Mouse (Mus musculus): Measurements from ENCODE around the gene Pop5. TPM values are rescaled to one million over a fixed set of nuclear protein-coding genes. Genes with fewer than 3 reads are reported as not detected.

Gene Pop5
- total and polyA plus RNA-seq, 3 experiments = 32.2 to 38.1 (median 36.2) TPM

DNA sequence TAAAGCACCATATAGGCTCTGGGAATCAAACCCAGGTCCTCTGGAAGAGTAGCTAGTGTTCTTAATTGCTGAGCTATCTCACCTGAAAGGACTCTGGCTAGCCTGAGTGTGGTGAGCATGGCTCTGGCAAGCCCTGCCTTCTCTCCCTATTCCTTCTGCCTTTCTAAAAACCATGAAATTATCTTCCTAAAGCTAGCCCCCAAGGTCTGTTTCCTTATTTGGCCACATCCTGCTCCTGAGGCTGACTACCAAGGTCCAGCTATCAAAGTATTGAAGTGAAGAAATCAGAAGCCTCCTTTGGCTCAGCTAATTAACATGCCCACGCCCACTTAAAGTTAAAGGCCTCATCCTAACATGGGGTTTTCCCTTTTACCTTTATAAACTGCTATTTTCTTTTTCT, 39.1 kb downstream of the Pop5 start:
- Histone ChIP-seq H3K4me1 (ENCODE audit: control insufficient read depth, insufficient read depth, low read length) (peaks cover 8% of the 10 kb centered on the region), H3K36me3 (ENCODE audit: control insufficient read depth, insufficient read depth, low read length) (peaks cover 17% of the 10 kb centered on the region), H3K9ac (ENCODE audit: low read depth, low read length) (no peak overlapping the region), H3K27ac (no peak overlapping the region), H3K4me3 (no peak overlapping the region), H3K27me3 (ENCODE audit: control insufficient read depth, insufficient read depth, low read length) (no peaks in the 10 kb centered on the region), H3K79me2 (replicated peaks; ENCODE audit: control insufficient read depth, insufficient read depth, low read length) (peaks cover 10% of the 10 kb centered on the region)
- TF ChIP-seq CTCF (IDR thresholded peaks at IDR 0.05) (no peak), EP300 (IDR thresholded peaks at IDR 0.05; ENCODE audit: insufficient read depth, low read depth, low read length) (no peak), POLR2A (IDR thresholded peaks at IDR 0.05; ENCODE audit: insufficient read depth, low read depth, low read length) (no peak)
- DNase-seq = no peak
- intact Hi-C loops (cut with DNase I) = loop anchor here (10.0 kb wide), 1 partner anchor 210 kb away; the partner anchor contains the start of gene Sirt4
- 80% methylated on average over 1 of the region's 1 CpGs for WGBS

DNA sequence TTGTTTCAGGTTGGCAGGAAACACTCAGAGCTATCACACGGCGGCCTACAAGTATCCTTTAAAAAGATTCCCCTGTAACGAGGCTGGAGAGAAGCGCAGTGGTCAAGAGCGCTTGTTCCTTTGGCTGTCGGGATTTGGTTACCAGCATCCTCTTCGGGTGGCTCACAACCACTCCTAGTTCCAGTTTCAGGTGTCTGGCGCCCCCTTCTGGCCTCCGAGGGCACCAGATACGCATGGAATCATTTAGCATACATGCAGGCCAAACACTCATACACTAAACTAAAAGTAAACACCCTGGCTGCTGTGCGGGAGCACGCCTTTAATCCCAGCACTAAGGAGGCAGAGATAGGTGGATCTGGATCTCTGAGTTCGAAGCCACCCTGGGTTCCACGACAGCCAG, 40.4 kb downstream of the Pop5 start:
- Histone ChIP-seq H3K27ac (no peak overlapping the region), H3K27me3 (ENCODE audit: control insufficient read depth, insufficient read depth, low read length) (no peaks in the 10 kb centered on the region), H3K79me2 (replicated peaks; ENCODE audit: control insufficient read depth, insufficient read depth, low read length) (peaks cover 10% of the 10 kb centered on the region), H3K36me3 (ENCODE audit: control insufficient read depth, insufficient read depth, low read length) (peaks cover 5% of the 10 kb centered on the region), H3K4me3 (no peak overlapping the region), H3K4me1 (ENCODE audit: control insufficient read depth, insufficient read depth, low read length) (peaks cover 4% of the 10 kb centered on the region), H3K9ac (ENCODE audit: low read depth, low read length) (no peak overlapping the region)
- no peak for TF ChIP-seq POLR2A (IDR thresholded peaks at IDR 0.05; ENCODE audit: insufficient read depth, low read depth, low read length)
- peak; percentile 59 for TF ChIP-seq CTCF (IDR thresholded peaks at IDR 0.05)
- intact Hi-C loops (cut with DNase I) = loop anchor here (10.0 kb wide), 1 partner anchor 209 kb away; the partner anchor contains the start of gene Sirt4
- WGBS = 49% methylated on average over 14 of the region's 14 CpGs
- DNase-seq = no peak

DNA sequence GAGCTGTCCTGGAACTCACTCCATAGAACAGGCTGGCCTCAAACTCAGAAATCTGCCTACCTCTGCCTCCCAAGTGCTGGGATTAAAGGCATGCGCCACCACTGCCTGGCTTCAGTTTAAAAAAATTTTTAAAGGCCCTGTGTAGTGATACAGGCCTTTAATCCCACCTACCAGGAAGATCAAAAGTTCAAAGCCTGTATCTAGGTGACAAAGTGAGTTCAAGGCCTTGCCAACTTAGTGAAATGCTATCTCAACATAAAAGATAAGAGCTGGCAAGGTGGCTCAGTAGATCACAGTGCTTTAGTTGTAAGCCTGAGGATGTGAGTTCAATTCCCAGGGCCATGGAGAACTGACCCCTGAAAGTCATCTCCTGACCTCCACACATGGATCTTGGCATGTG, 42.4 kb downstream of the Pop5 start:
- Histone ChIP-seq H3K27me3 (ENCODE audit: control insufficient read depth, insufficient read depth, low read length) (no peaks in the 10 kb centered on the region), H3K4me3 (no peak overlapping the region), H3K27ac (no peak overlapping the region), H3K9ac (ENCODE audit: low read depth, low read length) (no peak overlapping the region), H3K36me3 (ENCODE audit: control insufficient read depth, insufficient read depth, low read length) (peaks cover 3% of the 10 kb centered on the region; the same call in 1 of the 2 replicates), H3K79me2 (replicated peaks; ENCODE audit: control insufficient read depth, insufficient read depth, low read length) (peaks cover 2% of the 10 kb centered on the region; the same call in 1 of the 2 replicates), H3K4me1 (ENCODE audit: control insufficient read depth, insufficient read depth, low read length) (peaks cover 6% of the 10 kb centered on the region)
- TF ChIP-seq EP300 (IDR thresholded peaks at IDR 0.05; ENCODE audit: insufficient read depth, low read depth, low read length) = no peak
- no peak for TF ChIP-seq CTCF (IDR thresholded peaks at IDR 0.05)
- no peak for TF ChIP-seq POLR2A (IDR thresholded peaks at IDR 0.05; ENCODE audit: insufficient read depth, low read depth, low read length)
- WGBS = 64% methylated on average over 1 of the region's 1 CpGs
- intact Hi-C loops (cut with DNase I) = loop anchor here (10.0 kb wide), 1 partner anchor 207 kb away; the partner anchor contains the start of gene Sirt4
- no peak for DNase-seq

DNA sequence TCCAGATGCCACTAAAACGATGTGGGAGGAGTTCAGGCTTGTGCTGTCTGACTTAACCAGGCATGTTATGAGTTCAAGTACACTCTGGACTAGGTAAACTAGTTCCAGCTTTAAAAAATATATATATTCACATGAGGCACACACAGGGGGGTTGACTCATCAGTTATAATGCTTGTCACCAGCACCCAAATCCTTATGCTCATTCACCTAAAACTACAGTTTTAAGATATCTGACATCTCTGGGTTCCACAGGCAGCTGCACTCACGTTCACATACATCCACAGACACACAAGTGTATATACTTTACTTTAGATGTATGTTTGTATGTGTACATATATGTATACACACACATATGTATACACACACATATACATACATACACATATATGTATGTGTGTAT, 43.1 kb downstream of the Pop5 start:
- intact Hi-C loops (cut with DNase I) = loop anchor here (10.0 kb wide), 1 partner anchor 206 kb away; the partner anchor contains the start of gene Sirt4
- H3K27me3 ChIP-seq (ENCODE audit: control insufficient read depth, insufficient read depth, low read length) = no peaks in the 10 kb centered on the region
- WGBS = 53% methylated on average over 2 of the region's 2 CpGs
- no peak overlapping the region for H3K9ac ChIP-seq (ENCODE audit: low read depth, low read length)
- TF ChIP-seq EP300 (IDR thresholded peaks at IDR 0.05; ENCODE audit: insufficient read depth, low read depth, low read length) = no peak
- TF ChIP-seq CTCF (IDR thresholded peaks at IDR 0.05) = no peak
- TF ChIP-seq POLR2A (IDR thresholded peaks at IDR 0.05; ENCODE audit: insufficient read depth, low read depth, low read length) = no peak
- no peak for DNase-seq
- no peaks in the 10 kb centered on the region for H3K36me3 ChIP-seq (ENCODE audit: control insufficient read depth, insufficient read depth, low read length)
- no peak overlapping the region for H3K27ac ChIP-seq
- H3K4me1 ChIP-seq (ENCODE audit: control insufficient read depth, insufficient read depth, low read length) = peaks cover 4% of the 10 kb centered on the region; the same call in 1 of the 2 replicates
- no peak overlapping the region for H3K4me3 ChIP-seq
- H3K79me2 ChIP-seq (replicated peaks; ENCODE audit: control insufficient read depth, insufficient read depth, low read length) = peaks cover 2% of the 10 kb centered on the region; the same call in 1 of the 2 replicates

DNA sequence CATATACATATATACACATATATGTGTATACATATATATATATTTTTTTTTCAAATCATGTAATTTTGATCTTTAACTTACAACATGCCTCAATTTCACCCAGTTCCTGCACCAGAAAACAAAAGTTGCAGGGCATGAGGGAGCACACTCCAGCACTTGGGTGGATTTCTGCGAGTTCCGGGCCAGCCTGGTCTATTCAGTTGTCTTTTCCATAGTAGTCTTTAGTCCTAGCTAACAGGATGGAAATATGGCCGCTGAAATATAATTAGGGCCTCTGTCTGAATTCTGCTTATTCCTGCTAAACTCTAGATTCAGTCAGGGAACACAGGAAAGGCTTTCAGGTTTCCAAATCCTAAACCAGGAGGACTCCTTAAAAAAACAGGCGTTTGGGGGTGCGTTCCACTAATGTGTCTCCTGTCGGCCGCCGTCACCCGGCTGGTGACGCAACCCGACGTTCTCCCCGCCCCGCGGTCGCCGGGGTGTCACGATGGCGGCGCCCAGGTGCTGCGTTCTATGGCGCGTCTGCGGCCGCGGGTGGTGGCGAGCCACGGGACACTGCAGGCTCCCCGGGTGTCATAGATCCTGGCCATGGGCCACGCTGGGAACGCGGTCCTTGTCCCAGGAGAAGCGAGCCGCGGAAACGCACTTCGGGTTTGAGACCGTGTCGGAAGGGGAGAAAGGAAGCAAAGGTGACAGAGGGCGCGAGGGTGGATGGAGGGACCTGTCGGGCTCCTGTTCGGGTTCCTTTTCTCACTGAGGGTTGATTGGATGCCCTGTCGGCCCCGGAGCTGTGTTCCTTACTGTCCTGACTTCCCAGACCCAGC, 43.8 kb downstream of the Pop5 start, which contains the start of gene Coq5:
Gene Coq5, plus strand, starts transcription at position 441 of the 824 bp plus-strand sequence.
- intact Hi-C loops (cut with DNase I) = loop anchor here (2.0 to 10.0 kb wide), 3 partner anchors 21 to 205 kb away; partner anchors contain the start of genes Dynll1, Gatc, Sirt4 and Triap1
- WGBS = 2% methylated on average over 45 of the region's 45 CpGs

More for the DNA sequence above, 43.8 kb downstream of the Pop5 start, which contains the start of gene Coq5:
- H3K27ac ChIP-seq = peak within 1 kb of the TSS; percentile 85
- no peaks in the 10 kb centered on the region for H3K36me3 ChIP-seq (ENCODE audit: control insufficient read depth, insufficient read depth, low read length)
- H3K79me2 ChIP-seq (replicated peaks; ENCODE audit: control insufficient read depth, insufficient read depth, low read length) = peaks cover 2% of the 10 kb centered on the region; the same call in 1 of the 2 replicates
- DNase-seq = peak; percentile 90 to 96
- no peaks in the 10 kb centered on the region for H3K27me3 ChIP-seq (ENCODE audit: control insufficient read depth, insufficient read depth, low read length)
- H3K4me3 ChIP-seq = peak within 1 kb of the TSS; percentile 93
- H3K9ac ChIP-seq (ENCODE audit: low read depth, low read length) = peak within 1 kb of the TSS; percentile 95
- H3K4me1 ChIP-seq (ENCODE audit: control insufficient read depth, insufficient read depth, low read length) = peaks cover 4% of the 10 kb centered on the region; the same call in 1 of the 2 replicates
- TF ChIP-seq CTCF (IDR thresholded peaks at IDR 0.05) (no peak), EP300 (IDR thresholded peaks at IDR 0.05; ENCODE audit: insufficient read depth, low read depth, low read length) (0 out of 2 replicates have a peak, but pooled peaks have one; percentile 17), POLR2A (IDR thresholded peaks at IDR 0.05; ENCODE audit: insufficient read depth, low read depth, low read length) (peak; percentile 74)
